Mouse (Mus musculus): ENCODE results near the gene Mafk.

- TF ChIP-seq POLR2A (IDR thresholded peaks at IDR 0.05; ENCODE audit: low read depth, low read length) (no peak), CTCF (conservative IDR thresholded peaks at IDR 0.05; ENCODE audit: insufficient read depth, insufficient read length, low read depth, low read length) (peak; percentile 92)
These were observed 45.5 kb upstream of the Mafk start for GRCm38 (mm10) chr5:139745771-139746170.
